Mouse (Mus musculus) WW6 (cell line): ENCODE measurements around the gene Tmem9.

ENCODE experiments used
- DNase-seq: peaks from one replicate; pipeline ENCODE4 v3.0.0-alpha.2; 2013; ENCODE audit warnings: low read depth, low spot score

Gene Tmem9

GRCm38 (mm10) chr1:136030201-136030600 is 22.3 kb downstream of the Tmem9 start:
- DNase-seq = no peak

GRCm38 (mm10) chr1:136031697-136032096 is 23.7 kb downstream of the Tmem9 start:
- no peak for DNase-seq

- DNase-seq = no peak
These were observed 25.0 kb downstream of the Tmem9 start for GRCm38 (mm10) chr1:136032961-136033360.

- DNase-seq = no peak
These were observed 31.0 kb downstream of the Tmem9 start for GRCm38 (mm10) chr1:136038746-136039538.

- no peak for DNase-seq
These were observed 32.5 kb downstream of the Tmem9 start for GRCm38 (mm10) chr1:136040452-136040851.

GRCm38 (mm10) chr1:136040874-136041273 is 32.9 kb downstream of the Tmem9 start:
- no peak for DNase-seq

- DNase-seq = peak; percentile 22
These were observed 37.8 kb downstream of the Tmem9 start for GRCm38 (mm10) chr1:136045774-136046173.

- DNase-seq = peak; percentile 11
These were observed 39.5 kb downstream of the Tmem9 start for GRCm38 (mm10) chr1:136047432-136047831.

- DNase-seq = no peak
These were observed 39.9 kb downstream of the Tmem9 start for GRCm38 (mm10) chr1:136047894-136048293.

- DNase-seq = no peak
These were observed 42.5 kb downstream of the Tmem9 start, which contains the start of gene Ascl5 for GRCm38 (mm10) chr1:136050312-136051012. Gene Ascl5 (plus strand): TSS chr1:136050804.

- peak; percentile 7 for DNase-seq
These were observed 43.0 kb downstream of the Tmem9 start for GRCm38 (mm10) chr1:136051013-136051315.

GRCm38 (mm10) chr1:136051465-136051864 is 43.5 kb downstream of the Tmem9 start:
- no peak for DNase-seq

- DNase-seq = no peak
These were observed 44.6 kb downstream of the Tmem9 start, which contains the start of gene Cacna1s for GRCm38 (mm10) chr1:136052547-136052946. Gene Cacna1s (plus strand): TSS chr1:136052750.

- no peak for DNase-seq
These were observed 47.8 kb downstream of the Tmem9 start for GRCm38 (mm10) chr1:136055771-136056170.

GRCm38 (mm10) chr1:136058594-136058993 is 50.6 kb downstream of the Tmem9 start:
- DNase-seq = no peak

- DNase-seq = no peak
These were observed 53.3 kb downstream of the Tmem9 start for GRCm38 (mm10) chr1:136061041-136061789.

- no peak for DNase-seq
These were observed 53.8 kb downstream of the Tmem9 start for GRCm38 (mm10) chr1:136061790-136062141.

GRCm38 (mm10) chr1:136063991-136064390 is 56.0 kb downstream of the Tmem9 start:
- DNase-seq = no peak

- DNase-seq = no peak
These were observed 58.7 kb downstream of the Tmem9 start for GRCm38 (mm10) chr1:136066621-136067020.

- no peak for DNase-seq
These were observed 59.6 kb downstream of the Tmem9 start for GRCm38 (mm10) chr1:136067579-136067978.

GRCm38 (mm10) chr1:136076086-136076485 is 68.1 kb downstream of the Tmem9 start:
- no peak for DNase-seq

- DNase-seq = no peak
These were observed 69.7 kb downstream of the Tmem9 start for GRCm38 (mm10) chr1:136077656-136078055.
